Mouse (Mus musculus) embryonic stem cell, embryonic (primary cell): Measurements from ENCODE around the gene Lhx2.

ENCODE experiments used
- CTCF ChIA-PET, 4 experiments: fragments of 300-600 bp in 2 of 4; fragments of 350-600 bp in 2 of 4; sonication (Branson Sonifier 250); formaldehyde crosslinking; loops; one replicate each; lab custom pipeline; 2022; ENCODE audit warnings: inconsistent platforms in 2 of 4; lab: Charles Lee
- POLR2A ChIA-PET, 4 experiments: fragments of 300-600 bp in 2 of 4; fragments of 350-600 bp in 2 of 4; sonication (Branson Sonifier 250); formaldehyde crosslinking; loops; one replicate each; lab custom pipeline; 2022; ENCODE audit warnings: antibody characterized with exemption in 4 of 4, inconsistent platforms in 1 of 4; lab: Charles Lee

Gene Lhx2

GRCm38 (mm10) chr2:38340626-38341200, 1.6 kb downstream of the Lhx2 start:
- ChIA-PET POLR2A (interaction anchor here in 1 of 4 experiments (0.6 to 4.8 kb wide), 2 partner anchors 10 kb away, joined by 3 to 28 read pairs; no protein-coding TSS in a partner anchor), CTCF (interaction anchor here in 1 of 4 experiments (0.6 kb wide), 1 partner anchor 365 kb away, joined by 3 read pairs; no protein-coding TSS in a partner anchor)

- ChIA-PET POLR2A (interaction anchor here in 1 of 4 experiments (0.6 to 1.6 kb wide), 4 partner anchors 9 to 404 kb away, joined by 3 to 8 read pairs (median 4); no protein-coding TSS in a partner anchor), CTCF (interaction anchor here in 2 of 4 experiments (0.5 to 0.7 kb wide), 3 partner anchors 19 to 406 kb away, joined by 3 to 4 read pairs (median 3); no protein-coding TSS in a partner anchor)
Measured at GRCm38 (mm10) chr2:38343573-38343972, 4.5 kb downstream of the Lhx2 start.

GRCm38 (mm10) chr2:38344727-38345126, 5.6 kb downstream of the Lhx2 start:
- CTCF ChIA-PET: no interaction called here
- POLR2A ChIA-PET: interaction anchor here in 1 of 4 experiments (0.6 to 1.0 kb wide), 2 partner anchors 13 to 543 kb away, joined by 4 to 5 read pairs; no protein-coding TSS in a partner anchor

GRCm38 (mm10) chr2:38346417-38346816, 7.3 kb downstream of the Lhx2 start:
- ChIA-PET POLR2A (interaction anchor here in 1 of 4 experiments (1.5 kb wide), 1 partner anchor 10 kb away, joined by 6 read pairs; no protein-coding TSS in a partner anchor), CTCF (no interaction called here)

GRCm38 (mm10) chr2:38346881-38347764, 8.0 kb downstream of the Lhx2 start:
- CTCF ChIA-PET: no interaction called here

GRCm38 (mm10) chr2:38347811-38348551, 8.9 kb downstream of the Lhx2 start:
- CTCF ChIA-PET: no interaction called here
- POLR2A ChIA-PET: interaction anchor here in 1 of 4 experiments (1.5 kb wide), 1 partner anchor 8 kb away, joined by 6 read pairs; no protein-coding TSS in a partner anchor

More at GRCm38 (mm10) chr2:38346881-38347764, 8.0 kb downstream of the Lhx2 start:
- POLR2A ChIA-PET: interaction anchor here in 1 of 4 experiments (1.5 kb wide), 1 partner anchor 9 kb away, joined by 6 read pairs; no protein-coding TSS in a partner anchor

- CTCF ChIA-PET: no interaction called here
- POLR2A ChIA-PET: interaction anchor here in 1 of 4 experiments (0.7 kb wide), 1 partner anchor 8 kb away, joined by 4 read pairs; no protein-coding TSS in a partner anchor
Measured at GRCm38 (mm10) chr2:38348660-38349420, 9.8 kb downstream of the Lhx2 start.

GRCm38 (mm10) chr2:38349447-38350350, 10.6 kb downstream of the Lhx2 start:
- ChIA-PET CTCF (interaction anchor here in 2 of 4 experiments (0.7 to 2.2 kb wide), 3 partner anchors 16 to 26 kb away, joined by 3 to 5 read pairs (median 3); no protein-coding TSS in a partner anchor), POLR2A (interaction anchor here in 1 of 4 experiments (1.0 to 3.0 kb wide), 3 partner anchors 10 to 188 kb away, joined by 3 to 28 read pairs (median 3); partner anchors contain the start of gene Lhx2)

GRCm38 (mm10) chr2:38350386-38350785, 11.3 kb downstream of the Lhx2 start:
- POLR2A ChIA-PET: interaction anchor here in 2 of 4 experiments (0.9 to 3.0 kb wide), 9 partner anchors 9 to 339 kb away, joined by 3 to 28 read pairs (median 3); partner anchors contain the start of gene Lhx2 (in 2 of the 2)
- CTCF ChIA-PET: interaction anchor here in 3 of 4 experiments (0.5 to 2.2 kb wide), 6 partner anchors 15 to 164 kb away, joined by 3 to 5 read pairs (median 3); no protein-coding TSS in a partner anchor

GRCm38 (mm10) chr2:38350796-38351195, 11.7 kb downstream of the Lhx2 start:
- CTCF ChIA-PET: interaction anchor here in 3 of 4 experiments (0.5 to 2.2 kb wide), 7 partner anchors 18 to 357 kb away, joined by 3 to 5 read pairs (median 3); no protein-coding TSS in a partner anchor
- POLR2A ChIA-PET: interaction anchor here in 3 of 4 experiments (0.9 to 3.0 kb wide), 11 partner anchors 9 to 920 kb away, joined by 3 to 28 read pairs (median 3); partner anchors contain the start of gene Lhx2 (in 2 of the 3)

- POLR2A ChIA-PET: interaction anchor here (0.6 to 3.0 kb wide), 10 partner anchors 8 to 921 kb away, joined by 3 to 28 read pairs (median 4); partner anchors contain the start of gene Lhx2 (in 2 of the 4)
- CTCF ChIA-PET: interaction anchor here in 2 of 4 experiments (0.6 to 2.2 kb wide), 4 partner anchors 24 to 356 kb away, joined by 3 to 5 read pairs (median 3); no protein-coding TSS in a partner anchor
Measured at GRCm38 (mm10) chr2:38351641-38352320, 12.7 kb downstream of the Lhx2 start.

- ChIA-PET CTCF (interaction anchor here in 2 of 4 experiments (0.5 to 1.1 kb wide), 2 partner anchors 24 to 77 kb away, joined by 3 to 5 read pairs; no protein-coding TSS in a partner anchor), POLR2A (interaction anchor here in 3 of 4 experiments (1.0 to 3.0 kb wide), 8 partner anchors 9 to 922 kb away, joined by 3 to 28 read pairs (median 4); partner anchors contain the start of gene Lhx2 (in 2 of the 3))
Measured at GRCm38 (mm10) chr2:38352321-38353007, 13.4 kb downstream of the Lhx2 start.

GRCm38 (mm10) chr2:38353008-38353379, 13.9 kb downstream of the Lhx2 start:
- ChIA-PET CTCF (interaction anchor here in 1 of 4 experiments (0.5 kb wide), 1 partner anchor 23 kb away, joined by 5 read pairs; no protein-coding TSS in a partner anchor), POLR2A (interaction anchor here in 1 of 4 experiments (1.0 to 2.7 kb wide), 3 partner anchors 10 to 554 kb away, joined by 3 to 8 read pairs (median 3); no protein-coding TSS in a partner anchor)

- ChIA-PET CTCF (no interaction called here), POLR2A (interaction anchor here in 1 of 4 experiments (1.2 to 2.7 kb wide), 2 partner anchors 10 to 67 kb away, joined by 3 to 8 read pairs; no protein-coding TSS in a partner anchor)
Measured at GRCm38 (mm10) chr2:38353664-38354063, 14.6 kb downstream of the Lhx2 start.
